Mouse (Mus musculus) cerebellum, postnatal 4 days (tissue): ENCODE data around the gene Defb19.

Experiments
- DNase-seq, 2 experiments: peaks; one replicate each; pipeline ENCODE4 v3.0.0; 2022; ENCODE audit warnings: low spot score in 2 of 2, mixed read lengths in 1 of 2

Defb19 gene

DNA sequence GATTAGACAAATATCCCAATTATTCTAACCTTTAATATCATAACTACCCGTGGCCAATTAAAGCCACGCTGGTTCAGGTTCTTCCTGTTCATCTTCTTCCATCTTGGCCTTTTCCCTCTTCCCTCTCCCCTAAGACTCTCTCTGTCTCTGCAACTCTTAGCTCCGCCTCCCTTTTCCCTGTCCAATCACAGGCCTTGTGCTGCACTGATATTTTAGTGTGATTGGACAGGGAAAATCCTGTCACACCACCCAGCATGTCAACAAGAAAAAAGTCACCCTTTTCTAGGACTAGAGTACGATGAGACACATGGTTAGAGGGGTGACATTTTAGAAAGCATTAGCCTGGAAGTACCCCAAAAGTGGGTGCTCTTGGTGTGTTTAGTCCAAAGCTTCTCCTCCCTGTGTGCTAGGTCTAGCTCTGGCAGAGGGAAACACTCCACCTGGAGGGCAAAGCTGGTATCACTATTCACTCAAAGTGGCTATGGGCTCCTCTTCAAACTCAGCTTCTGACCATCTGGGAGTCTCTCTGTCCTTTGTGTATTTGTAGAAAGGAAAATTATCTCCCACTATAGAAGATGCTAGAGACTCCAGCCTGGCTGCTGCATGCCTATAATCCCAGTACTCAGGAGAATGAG, 6.9 kb upstream of the Defb19 start:
- no peak for DNase-seq

DNA sequence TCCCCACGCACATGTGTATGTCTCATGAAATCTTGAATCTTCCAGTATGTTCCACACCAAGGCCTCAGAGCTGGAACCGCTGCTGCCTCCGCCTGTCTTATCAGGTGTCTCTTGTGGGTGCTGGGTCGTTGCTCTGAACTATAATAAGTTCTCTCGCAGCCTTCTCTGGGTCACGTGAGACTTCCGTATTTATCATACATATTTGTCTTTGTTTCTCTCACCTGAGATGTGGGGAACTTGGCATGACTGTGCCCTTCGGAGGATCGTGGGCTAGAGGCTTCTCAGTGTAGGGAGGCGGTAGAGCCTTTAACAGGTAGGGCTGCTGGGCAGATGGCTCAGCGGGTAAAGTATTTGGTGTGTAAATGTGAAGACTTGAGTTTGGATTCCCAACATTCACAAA, 500 bp upstream of the Defb19 start:
- DNase-seq = no peak

DNA sequence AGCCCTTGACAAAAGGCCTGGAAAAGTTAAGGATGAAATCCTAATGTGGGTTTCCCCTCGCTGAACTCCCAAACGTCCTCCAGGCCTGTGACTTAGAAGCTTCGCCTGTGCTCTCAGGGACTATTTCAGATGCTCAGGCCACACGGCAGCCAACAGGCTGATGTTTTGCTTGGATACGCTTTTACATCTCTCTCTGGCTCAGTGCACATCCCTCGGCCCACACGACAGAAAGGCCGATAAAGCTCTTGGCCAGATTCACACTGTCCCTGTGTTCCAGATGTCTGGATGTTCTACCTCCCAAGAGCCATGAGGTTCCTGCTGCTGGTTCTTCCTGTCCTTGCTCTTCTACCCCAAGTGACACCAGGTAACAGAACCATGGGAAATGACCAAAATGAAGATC, 6.6 kb downstream of the Defb19 start:
- no peak for DNase-seq

DNA sequence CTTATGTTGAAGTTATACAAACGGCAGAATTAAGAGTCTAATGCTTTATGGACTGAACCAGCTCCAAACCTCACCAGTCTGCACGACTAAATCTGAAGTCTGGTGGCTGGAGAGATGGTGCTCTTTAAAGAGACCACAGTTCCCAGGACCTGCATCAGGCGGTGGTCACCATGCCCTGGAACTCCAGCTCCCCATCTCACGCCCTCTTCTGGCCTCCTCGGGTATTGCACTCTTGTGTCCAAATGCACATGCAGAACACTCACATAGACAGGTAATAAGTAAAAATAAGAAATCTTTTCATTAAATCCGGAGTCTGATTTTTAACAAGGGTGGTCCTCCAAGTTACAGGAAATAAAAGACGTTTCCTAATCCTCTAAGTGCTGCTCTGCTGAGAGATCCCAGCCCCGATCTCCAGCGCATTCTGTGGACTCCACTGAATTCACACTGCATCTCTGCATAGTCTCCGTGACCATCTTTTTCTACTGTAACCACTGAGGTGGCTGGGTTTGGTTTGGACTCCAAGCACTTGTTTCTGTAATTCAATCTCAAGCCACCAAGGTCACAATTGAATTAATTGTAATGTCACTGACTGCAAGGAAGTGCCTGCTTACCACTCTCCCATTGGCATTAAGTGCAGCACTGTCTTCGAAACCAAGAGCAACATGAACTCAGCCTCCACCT, 7.9 kb downstream of the Defb19 start, which contains the start of gene Defb21:
TSS of gene Defb21 (plus strand) at position 631 of the 681 bp plus-strand sequence.
- peak in 1 of 2 experiments; percentile 11 for DNase-seq

DNA sequence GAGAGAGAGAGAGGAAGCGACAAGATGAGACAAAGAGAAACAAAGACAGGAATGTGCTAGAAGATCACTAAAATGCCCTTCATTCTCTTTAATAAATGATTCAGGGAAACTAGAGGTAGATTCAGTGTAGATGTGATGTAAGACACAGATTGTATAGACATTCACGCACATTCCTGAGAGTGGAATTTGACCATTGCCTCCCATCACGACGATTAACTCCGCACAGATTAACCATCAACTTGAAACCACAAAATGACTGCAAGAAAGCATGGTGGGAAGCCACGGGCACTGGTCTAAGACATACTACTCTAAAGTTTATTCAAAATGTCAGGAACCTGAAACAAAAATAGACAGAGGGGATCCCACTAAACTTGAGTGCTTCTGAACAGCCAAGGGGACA, 9.8 kb downstream of the Defb19 start:
- no peak for DNase-seq

DNA sequence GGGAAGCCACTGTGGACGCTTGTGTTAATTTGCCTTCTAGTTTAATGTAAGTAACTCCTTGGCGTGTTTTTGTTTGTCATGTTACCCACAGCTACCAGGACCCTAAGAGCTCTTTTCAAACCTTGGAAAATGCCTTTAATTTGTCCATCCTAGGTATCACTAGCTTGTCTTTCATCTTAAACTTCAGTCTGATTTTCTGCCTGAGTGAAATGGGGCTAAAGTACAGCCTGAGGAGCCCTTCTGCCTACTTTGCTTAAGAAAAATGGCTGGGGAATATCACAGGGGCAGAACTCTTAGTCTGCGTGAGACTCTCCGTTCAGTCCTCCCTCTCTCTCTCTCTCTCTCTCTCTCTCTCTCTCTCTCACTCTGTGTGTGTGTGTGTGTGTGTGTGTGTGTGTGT, 10.2 kb downstream of the Defb19 start:
- DNase-seq = no peak

DNA sequence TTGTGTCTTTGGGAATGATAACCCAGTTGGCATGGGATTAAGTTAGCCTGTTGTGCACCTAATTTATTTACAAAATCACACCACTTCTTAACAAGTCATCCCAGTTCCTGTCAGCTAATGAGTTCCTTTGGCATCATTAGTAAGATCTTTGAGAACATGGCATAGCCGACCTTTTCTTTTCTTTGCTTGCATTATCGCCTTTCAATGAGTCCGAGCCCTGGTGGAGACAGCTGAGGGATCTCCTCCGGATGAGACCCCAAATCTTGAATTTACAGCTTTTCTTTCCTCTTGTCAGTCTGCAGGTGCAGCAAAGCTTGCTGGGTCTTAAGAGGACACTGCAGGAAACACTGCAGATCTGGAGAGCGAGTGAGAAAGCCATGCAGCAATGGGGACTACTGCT, 11.1 kb downstream of the Defb19 start, which contains the start of gene Gm17416:
TSS of gene Gm17416 (plus strand) at position 301 of the 400 bp plus-strand sequence.
- no peak for DNase-seq

DNA sequence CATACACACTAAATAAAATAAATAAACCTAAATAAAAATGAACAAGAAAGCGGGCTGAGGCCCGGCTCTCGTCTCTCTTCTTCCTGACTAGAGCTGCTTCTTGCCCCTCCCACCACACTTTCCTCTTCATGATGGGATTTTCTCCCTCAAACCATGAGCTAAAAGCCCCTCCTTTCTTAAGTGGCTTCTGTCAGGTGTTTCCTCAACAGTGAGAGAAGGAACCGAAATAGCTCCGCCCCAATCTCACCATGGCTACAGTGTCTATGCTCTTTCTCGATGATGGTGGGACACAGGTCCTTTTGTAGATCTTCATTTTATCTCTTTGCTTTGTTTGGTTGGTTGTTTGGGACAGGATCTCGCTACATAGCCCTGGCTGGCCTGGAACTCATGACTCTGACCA, 23.5 kb downstream of the Defb19 start:
- DNase-seq = no peak

DNA sequence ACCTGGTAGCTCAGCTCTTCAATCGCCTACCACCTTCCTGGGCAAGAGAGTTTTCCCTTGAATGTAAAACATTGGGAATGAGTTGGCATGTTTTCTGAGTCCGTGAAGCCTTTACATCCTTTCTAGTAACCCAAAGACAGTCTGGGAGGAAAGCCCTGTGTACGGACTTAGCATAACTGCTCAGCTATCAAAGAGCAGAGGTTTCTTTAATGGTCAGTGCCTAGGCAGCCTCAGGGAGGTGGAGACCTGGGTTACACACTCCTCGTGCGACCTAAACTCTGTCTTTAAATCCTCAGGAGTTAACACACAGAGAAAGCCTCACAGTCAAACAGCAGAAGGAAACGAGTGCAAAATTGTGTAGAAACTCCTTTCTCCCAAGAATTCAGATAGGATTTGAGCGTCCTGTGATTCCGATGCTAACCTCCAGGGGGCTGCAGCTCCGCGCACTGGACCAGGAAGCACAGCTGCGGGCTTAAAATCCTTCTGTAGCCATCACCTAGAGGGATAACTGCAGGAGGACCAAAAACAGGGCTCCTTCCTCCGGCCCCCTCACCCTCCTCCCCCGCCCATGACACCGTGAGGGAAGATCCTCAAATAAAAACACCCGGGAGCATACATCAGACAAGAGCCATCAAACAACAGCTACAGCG, 26.2 kb downstream of the Defb19 start:
- DNase-seq = peak; percentile 32 to 62

DNA sequence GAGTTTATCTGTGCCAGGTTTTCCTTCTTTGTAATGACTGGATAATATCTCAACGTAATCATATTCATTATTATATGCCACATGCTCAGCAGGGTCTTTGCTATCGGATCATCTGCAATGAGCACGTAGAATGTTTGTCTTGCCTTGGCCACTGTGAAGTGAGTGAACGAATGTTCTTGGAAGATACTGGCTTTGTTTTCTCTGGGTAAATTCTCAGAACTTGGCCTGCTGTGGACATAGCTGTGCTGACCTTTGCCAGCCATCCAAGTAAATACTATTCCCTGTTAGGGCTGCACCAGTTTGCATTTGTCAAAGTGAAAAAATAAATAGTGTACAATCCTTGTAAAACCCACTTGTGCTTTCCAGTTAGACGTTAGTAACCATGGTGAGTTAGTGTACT, 32.0 kb downstream of the Defb19 start:
- no peak for DNase-seq

DNA sequence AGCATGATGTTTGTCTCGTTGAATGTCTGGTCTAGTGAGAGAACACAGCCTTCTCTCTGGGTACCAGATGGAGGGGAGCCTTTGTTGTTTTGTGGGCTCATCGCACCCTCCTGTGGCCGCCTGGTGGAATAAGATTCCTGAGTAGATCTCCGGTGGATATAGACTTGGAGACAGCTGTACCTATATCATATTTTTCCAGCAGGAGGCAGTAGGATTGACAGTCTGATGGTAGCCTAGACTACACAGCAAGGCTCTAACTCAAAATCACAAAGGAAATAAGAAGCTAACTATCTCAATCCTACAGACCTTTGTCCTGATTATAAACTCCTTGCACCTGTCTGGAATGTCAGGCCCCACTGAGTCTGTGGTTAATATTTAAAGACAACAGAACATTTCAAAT, 35.4 kb downstream of the Defb19 start:
- peak; percentile 35 to 36 for DNase-seq

DNA sequence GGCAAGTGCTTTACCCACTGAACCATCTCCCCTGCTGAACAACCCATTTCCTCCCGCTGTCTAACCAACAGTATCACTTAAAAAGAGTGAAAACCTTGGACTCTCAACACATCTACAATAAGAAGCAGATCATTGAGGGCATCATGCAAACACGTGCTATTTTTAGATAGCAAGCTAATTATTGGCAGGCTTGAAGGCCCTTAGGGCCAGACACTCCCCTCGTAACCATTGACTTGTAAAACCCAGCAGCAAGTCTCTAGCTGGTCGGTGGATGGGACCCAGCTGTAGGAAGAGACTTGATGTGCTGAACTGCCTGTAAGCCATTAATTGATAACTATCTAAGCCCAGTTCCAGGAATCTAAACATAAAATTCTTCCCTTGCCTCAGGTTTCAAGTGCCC, 36.6 kb downstream of the Defb19 start:
- no peak for DNase-seq

DNA sequence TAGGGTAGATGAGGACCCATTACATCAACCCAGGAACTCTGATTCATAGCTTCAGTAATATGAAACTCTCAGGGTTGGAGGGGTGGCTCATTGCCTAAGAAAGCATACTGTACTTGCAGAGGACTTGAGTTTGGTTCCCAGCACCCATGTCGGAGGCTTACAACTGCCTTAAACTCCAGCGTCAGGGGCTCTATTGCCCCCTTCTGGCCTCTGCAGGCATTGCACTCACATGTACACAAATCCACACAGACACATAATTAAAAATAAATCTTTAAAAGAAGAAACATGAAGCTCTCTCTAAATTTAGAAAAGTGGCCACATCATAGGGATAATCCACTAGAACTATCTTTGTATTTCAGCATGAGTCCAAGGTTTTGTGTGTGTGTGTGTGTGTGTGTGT, 37.2 kb downstream of the Defb19 start:
- DNase-seq = no peak

DNA sequence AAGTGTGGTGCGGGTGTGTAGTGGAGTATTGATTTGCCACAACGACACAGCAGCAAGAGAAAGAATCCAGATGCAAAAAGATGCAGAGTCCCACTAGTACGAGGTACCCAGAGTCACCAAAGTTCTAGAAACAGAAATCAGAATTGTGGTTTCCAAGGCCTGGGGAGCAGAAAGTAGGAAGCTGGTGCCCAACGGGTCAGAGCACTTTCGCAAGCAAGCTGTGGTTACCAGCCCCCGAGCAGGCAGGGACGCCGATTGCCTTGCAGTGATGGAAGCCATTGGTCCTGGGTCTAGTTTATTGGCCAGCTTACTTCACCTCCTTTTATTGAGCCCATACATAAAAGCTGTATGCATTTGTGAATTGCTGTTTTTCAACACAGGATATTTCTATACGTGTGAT, 38.1 kb downstream of the Defb19 start:
- no peak for DNase-seq

DNA sequence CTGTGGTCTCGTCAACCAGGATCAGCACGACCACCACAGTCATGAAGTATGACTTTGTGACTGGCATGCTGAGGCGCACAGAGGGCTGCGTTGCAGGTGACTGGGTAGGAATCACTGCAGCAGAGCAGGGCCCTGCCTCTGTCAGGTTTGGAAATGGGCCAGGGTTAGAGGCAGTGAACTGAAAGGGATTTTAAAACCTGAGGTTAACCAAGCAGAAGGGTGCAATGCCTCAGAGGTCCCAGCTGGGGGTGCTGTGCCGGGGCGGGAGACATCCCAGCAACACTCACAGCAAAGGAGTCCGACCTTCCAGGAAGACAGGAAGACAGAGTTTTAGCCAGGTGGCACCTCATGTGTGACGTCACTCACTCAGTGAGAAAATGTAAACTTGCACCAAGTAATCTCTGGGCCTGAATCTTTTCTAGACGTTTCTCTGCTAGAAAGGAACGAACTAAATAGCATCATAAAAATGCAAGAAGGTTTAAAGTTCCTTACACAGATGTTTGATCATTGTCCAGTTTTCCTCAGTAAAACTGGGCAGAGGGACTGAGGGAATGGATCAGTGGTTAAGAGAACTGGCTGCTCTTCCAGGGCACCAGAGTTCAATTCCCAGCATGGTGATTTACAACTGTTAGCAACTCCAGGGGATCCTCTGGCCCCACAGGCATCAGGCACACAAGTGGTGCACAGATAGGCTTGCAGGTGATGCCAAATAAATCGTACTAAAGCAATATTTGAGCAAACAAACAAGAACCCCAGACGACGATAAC, 40.0 kb downstream of the Defb19 start, which contains the start of gene Defb29:
TSS of gene Defb29 (minus strand) at position 155 of the 767 bp plus-strand sequence.
- DNase-seq = no peak
